Comparison of ENCODE assay signal across 7 mouse cellular contexts in the genomic region with DNA sequence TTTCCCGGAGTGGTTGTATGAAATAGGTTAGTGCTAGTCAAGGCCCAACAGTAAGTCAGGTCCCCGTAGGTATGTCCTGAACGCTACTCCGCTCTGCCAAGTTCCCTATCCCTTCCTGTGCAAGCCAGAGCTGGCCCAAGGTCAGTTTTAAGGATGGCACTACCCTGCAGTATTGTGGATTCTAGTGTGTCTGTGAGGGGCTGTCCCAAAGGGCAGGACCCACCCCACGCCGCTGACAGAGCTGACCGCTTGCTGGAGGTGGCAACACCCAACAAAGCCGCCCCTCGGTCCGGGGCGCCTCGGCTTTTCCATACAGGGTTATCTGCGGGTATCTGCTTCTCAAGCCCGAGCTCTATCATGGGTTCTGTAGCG. TPM values are rescaled to one million over a fixed set of nuclear protein-coding genes. Genes with fewer than 3 reads are reported as not detected.
A peak's percentile ranks its signal among the peaks of the same experiment; 100 is the strongest.
DNase-seq lines count a peak whose midpoint lies in the region; ATAC-seq and TF ChIP-seq lines count a peak whose summit lies in the region.

No protein-coding gene starts in this region.

- no peak for DNase-seq in neural tube, embryonic 11.5 days (ENCODE audit: low spot score)
- no peak for DNase-seq in neural tube, embryonic 10.5 days (ENCODE audit: extremely low spot score, low spot score)
- no peak for DNase-seq in forebrain, embryonic 11.5 days (ENCODE audit: low spot score)
- DNase-seq in stomach, postnatal 0 days (ENCODE audit: low spot score), result no peak
- no peak for DNase-seq in cerebellum, postnatal 14 days
- no peak for DNase-seq in spleen, postnatal 36 days (ENCODE audit: low spot score in 2 of 2)

- no peaks in the 10 kb centered on the region for H3K9me3 ChIP-seq in neural tube, embryonic 11.5 days (ENCODE audit: control insufficient read depth, low read length)
- H3K9me3 ChIP-seq in forebrain, embryonic 11.5 days (ENCODE audit: control insufficient read depth, low read length), result no peaks in the 10 kb centered on the region
- no peaks in the 10 kb centered on the region for H3K9me3 ChIP-seq in liver, embryonic 12.5 days (replicated peaks)
- no peaks in the 10 kb centered on the region for H3K9me3 ChIP-seq in stomach, postnatal 0 days (ENCODE audit: control insufficient read depth, low read length)

- peaks cover 7% of the 10 kb centered on the region for H3K4me1 ChIP-seq in neural tube, embryonic 11.5 days (ENCODE audit: control insufficient read depth, insufficient read depth, low read length)
- H3K4me1 ChIP-seq in forebrain, embryonic 11.5 days (replicated peaks; ENCODE audit: control insufficient read depth, insufficient read depth, low read length), result peaks cover 6% of the 10 kb centered on the region; the same call in 1 of the 2 replicates
- H3K4me1 ChIP-seq in liver, embryonic 12.5 days, result peaks cover 62% of the 10 kb centered on the region
- 0 out of 2 replicates have a peak, but pooled peaks cover 2% of the 10 kb centered on the region for H3K4me1 ChIP-seq in stomach, postnatal 0 days (replicated peaks; ENCODE audit: control insufficient read depth, insufficient read depth)

- TF ChIP-seq EP300 in stomach, postnatal 0 days (optimal IDR thresholded peaks at IDR 0.05), result no peak

- H3K4me2 ChIP-seq in neural tube, embryonic 11.5 days (ENCODE audit: low read depth), result peak overlapping the region; percentile 73
- peak overlapping the region; percentile 76 for H3K4me2 ChIP-seq in forebrain, embryonic 11.5 days (ENCODE audit: low read depth, low read length, severe bottlenecking)
- H3K4me2 ChIP-seq in liver, embryonic 12.5 days, result peak overlapping the region; percentile 95
- peak overlapping the region; percentile 89 for H3K4me2 ChIP-seq in stomach, postnatal 0 days (replicated peaks; ENCODE audit: low read depth)

- peak overlapping the region; percentile 82 for H3K4me3 ChIP-seq in neural tube, embryonic 11.5 days (ENCODE audit: low read depth, low read length)
- H3K4me3 ChIP-seq in forebrain, embryonic 11.5 days (ENCODE audit: low read depth, low read length), result peak overlapping the region; percentile 82
- peak overlapping the region; percentile 76 for H3K4me3 ChIP-seq in liver, embryonic 12.5 days
- peak overlapping the region; percentile 73 for H3K4me3 ChIP-seq in stomach, postnatal 0 days (ENCODE audit: low read depth, low read length)

- WGBS in neural tube, embryonic 11.5 days, result 4% methylated on average over 15 of the region's 15 CpGs
- 5% methylated on average over 15 of the region's 15 CpGs for WGBS in forebrain, embryonic 11.5 days
- 3% methylated on average over 15 of the region's 15 CpGs for whole genome bisulfite sequencing in liver, embryonic 12.5 days (ENCODE audit: insufficient replicate concordance)
- 4% methylated on average over 15 of the region's 15 CpGs for WGBS in stomach, postnatal 0 days

- peak; percentile 54; the same call in 1 of the 2 replicates for ATAC-seq in neural tube, embryonic 11.5 days (ENCODE audit: insufficient read depth, low FRiP score, low TSS enrichment)
- ATAC-seq in forebrain, embryonic 11.5 days (replicated peaks; ENCODE audit: low FRiP score), result peak; percentile 55; the same call in 1 of the 2 replicates
- no peak; the same call in 1 of the 2 replicates for ATAC-seq in liver, embryonic 12.5 days
- ATAC-seq in stomach, postnatal 0 days (ENCODE audit: low FRiP score, low TSS enrichment), result no peak; the same call in 1 of the 2 replicates

- no peaks in the 10 kb centered on the region for H3K36me3 ChIP-seq in neural tube, embryonic 11.5 days (ENCODE audit: control insufficient read depth, insufficient read depth, low read length)
- H3K36me3 ChIP-seq in forebrain, embryonic 11.5 days (ENCODE audit: control insufficient read depth, insufficient read depth, low read length), result peaks cover 2% of the 10 kb centered on the region; the same call in 1 of the 2 replicates
- peaks cover 26% of the 10 kb centered on the region for H3K36me3 ChIP-seq in liver, embryonic 12.5 days
- H3K36me3 ChIP-seq in stomach, postnatal 0 days (ENCODE audit: control insufficient read depth, insufficient read depth, low read length), result no peaks in the 10 kb centered on the region

- no peaks in the 10 kb centered on the region for H3K27me3 ChIP-seq in neural tube, embryonic 11.5 days (ENCODE audit: control insufficient read depth, insufficient read depth, low read length)
- no peaks in the 10 kb centered on the region for H3K27me3 ChIP-seq in forebrain, embryonic 11.5 days (ENCODE audit: control insufficient read depth, insufficient read depth, low read length)
- H3K27me3 ChIP-seq in liver, embryonic 12.5 days (replicated peaks), result peaks cover 6% of the 10 kb centered on the region; the same call in 1 of the 2 replicates
- no peaks in the 10 kb centered on the region for H3K27me3 ChIP-seq in stomach, postnatal 0 days (ENCODE audit: control insufficient read depth, insufficient read depth, low read length)

- peak overlapping the region; percentile 98 for H3K27ac ChIP-seq in neural tube, embryonic 11.5 days (ENCODE audit: low read depth, low read length)
- peak overlapping the region; percentile 90 for H3K27ac ChIP-seq in forebrain, embryonic 11.5 days (ENCODE audit: low read depth, low read length)
- H3K27ac ChIP-seq in liver, embryonic 12.5 days, result peak overlapping the region; percentile 100
- peak overlapping the region; percentile 98 for H3K27ac ChIP-seq in stomach, postnatal 0 days (replicated peaks)

- no peak for TF ChIP-seq CTCF in stomach, postnatal 0 days (IDR thresholded peaks at IDR 0.05; ENCODE audit: low read depth)

- peak overlapping the region; percentile 87 for H3K9ac ChIP-seq in neural tube, embryonic 11.5 days (ENCODE audit: low read length)
- peak overlapping the region; percentile 96 for H3K9ac ChIP-seq in forebrain, embryonic 11.5 days (ENCODE audit: low read length)
- H3K9ac ChIP-seq in liver, embryonic 12.5 days, result peak overlapping the region; percentile 98
- peak overlapping the region; percentile 76 for H3K9ac ChIP-seq in stomach, postnatal 0 days (ENCODE audit: low read length)

RNA-seq across cellular contexts. Expression of a gene that starts 0.4 kb away (rescaled TPM):
- 483 and 486 TPM in 2 replicates for polyA plus RNA-seq in neural tube, embryonic 11.5 days (2014; fragmentation: Nextera tagmentation; extraction: Ambion mirVana)
- 436 and 450 TPM in 2 replicates for polyA plus RNA-seq in forebrain, embryonic 11.5 days (2014; fragmentation: Nextera tagmentation; extraction: Ambion mirVana)
- 282 and 294 TPM in 2 replicates for polyA plus RNA-seq in liver, embryonic 12.5 days (2016; fragmentation: Nextera tagmentation; extraction: Ambion mirVana)
- polyA plus RNA-seq in stomach, postnatal 0 days (2015; fragmentation: Nextera tagmentation; extraction: Ambion mirVana), result 214 and 219 TPM in 2 replicates

Comparison
In these comparisons a context has a peak if more than half of its experiments do, and no peak if none do; other contexts are left out.
1. ATAC-seq: peak in neural tube, embryonic 11.5 days (single experiment) and forebrain, embryonic 11.5 days (single experiment); none in liver, embryonic 12.5 days (single experiment) and stomach, postnatal 0 days (single experiment).
2. Peak in every context shown above with its lines, with median percentiles within 50 percentile points of each other: H3K27ac ChIP-seq, H3K4me2 ChIP-seq, H3K4me3 ChIP-seq and H3K9ac ChIP-seq.